Mouse (Mus musculus) thymus, adult 2 months (tissue): ENCODE data around the gene Apip. TPM values are rescaled to one million over a fixed set of nuclear protein-coding genes. Genes with fewer than 3 reads are reported as not detected.

Experiments
- DNase-seq: peaks from one replicate; pipeline ENCODE4 v3.0.0; 2021
- H3K27ac ChIP-seq: fragments of 200-500 bp; 2 replicates; pipeline ENCODE4 v1.5.1; 2012; ENCODE audit warnings: low read length, control low read depth; ENCODE audit not compliant: control insufficient read depth, insufficient read depth
- H3K27me3 ChIP-seq: fragments of 200-500 bp; 2 replicates; pipeline ENCODE4 v1.6.1; 2012; ENCODE audit warnings: mild to moderate bottlenecking, low read length, moderate library complexity, mixed read lengths; ENCODE audit not compliant: control insufficient read depth, insufficient read depth
- H3K36me3 ChIP-seq: fragments of 200-500 bp; 2 replicates; pipeline ENCODE4 v1.6.1; 2012; ENCODE audit warnings: mild to moderate bottlenecking, low read length, moderate library complexity; ENCODE audit not compliant: control insufficient read depth, insufficient read depth
- H3K4me1 ChIP-seq: fragments of 200-500 bp; replicated peaks from 2 replicates; pipeline ENCODE4 v1.6.1; 2012; ENCODE audit warnings: low read length; ENCODE audit not compliant: control insufficient read depth, insufficient read depth
- H3K4me3 ChIP-seq: fragments of 200-500 bp; 2 replicates; pipeline ENCODE4 v1.5.1; 2012; ENCODE audit warnings: mild to moderate bottlenecking, low read length, control low read depth, moderate library complexity; ENCODE audit not compliant: control insufficient read depth, insufficient read depth
- CTCF ChIP-seq: fragments of 200-500 bp; IDR thresholded peaks from 2 replicates; pipeline ENCODE4 v1.5.1; 2012; ENCODE audit warnings: mild to moderate bottlenecking, control low read depth, low read length, moderate library complexity, borderline replicate concordance; ENCODE audit not compliant: control insufficient read depth, poor library complexity, insufficient read depth; ENCODE audit errors: extremely low read depth
- POLR2A ChIP-seq: fragments of 200-500 bp; IDR thresholded peaks from 2 replicates; pipeline ENCODE4 v1.6.1; 2012; ENCODE audit warnings: mild to moderate bottlenecking, low read length, control low read depth, moderate library complexity; ENCODE audit not compliant: control insufficient read depth, poor library complexity, insufficient read depth; ENCODE audit errors: extremely low read depth
- WGBS: fragments of 180-500 bp; shearing (Covaris S2); methylation state at CpG from one replicate; pipeline ENCODE4 v1.1.7; 2018; 5-methylcytosine and 5-hydroxymethylcytosine counted together
- polyA plus RNA-seq: library from polyadenylated mRNA; depleted of rRNA; stranded (reverse); fragments of >200 nt; gene quantifications from 2 replicates; pipeline ENCODE4 v1.2.3, GENCODE M21; 2012

Apip gene
- polyA plus RNA-seq, 1 experiment: 11.8 TPM

- TF ChIP-seq CTCF (no peak), POLR2A (no peak)
- H3K36me3 ChIP-seq: no peaks in the 10 kb centered on the region
- whole genome bisulfite sequencing: 98% methylated on average over 4 of the region's 4 CpGs
Observed at GRCm38 (mm10) chr2:103088099-103088498, 14.6 kb downstream of the Apip start.

GRCm38 (mm10) chr2:103089521-103089920 is 16.0 kb downstream of the Apip start:
- Histone ChIP-seq H3K4me1 (no peaks in the 10 kb centered on the region), H3K36me3 (no peaks in the 10 kb centered on the region), H3K27ac (no peak overlapping the region), H3K27me3 (no peaks in the 10 kb centered on the region), H3K4me3 (no peak overlapping the region)
- no peak for DNase-seq
- TF ChIP-seq POLR2A (no peak), CTCF (no peak)
- 99% methylated on average over 6 of the region's 6 CpGs for WGBS

More at GRCm38 (mm10) chr2:103088099-103088498, 14.6 kb downstream of the Apip start:
- Histone ChIP-seq H3K27ac (no peak overlapping the region), H3K4me3 (no peak overlapping the region), H3K27me3 (no peaks in the 10 kb centered on the region), H3K4me1 (no peaks in the 10 kb centered on the region)
- DNase-seq: no peak

GRCm38 (mm10) chr2:103102595-103102994 is 29.1 kb downstream of the Apip start:
- Histone ChIP-seq H3K27ac (no peak overlapping the region), H3K4me3 (no peak overlapping the region), H3K4me1 (no peaks in the 10 kb centered on the region), H3K36me3 (no peaks in the 10 kb centered on the region), H3K27me3 (no peaks in the 10 kb centered on the region)
- DNase-seq: no peak
- 88% methylated on average over 5 of the region's 5 CpGs for WGBS
- no peak for TF ChIP-seq CTCF
- no peak for TF ChIP-seq POLR2A

GRCm38 (mm10) chr2:103106172-103106571 is 32.7 kb downstream of the Apip start:
- DNase-seq: no peak

GRCm38 (mm10) chr2:103111669-103112068 is 38.2 kb downstream of the Apip start:
- Histone ChIP-seq H3K4me1 (no peaks in the 10 kb centered on the region), H3K4me3 (no peak overlapping the region), H3K36me3 (no peaks in the 10 kb centered on the region), H3K27me3 (no peaks in the 10 kb centered on the region), H3K27ac (no peak overlapping the region)
- TF ChIP-seq POLR2A (no peak), CTCF (no peak)
- WGBS: 93% methylated on average over 8 of the region's 8 CpGs
- no peak for DNase-seq

More at GRCm38 (mm10) chr2:103106172-103106571, 32.7 kb downstream of the Apip start:
- Histone ChIP-seq H3K27me3 (no peaks in the 10 kb centered on the region), H3K36me3 (no peaks in the 10 kb centered on the region), H3K4me3 (no peak overlapping the region), H3K27ac (no peak overlapping the region), H3K4me1 (no peaks in the 10 kb centered on the region)
- 95% methylated on average over 2 of the region's 2 CpGs for WGBS
- TF ChIP-seq CTCF (no peak), POLR2A (no peak)

GRCm38 (mm10) chr2:103117212-103117611 is 43.7 kb downstream of the Apip start:
- DNase-seq: no peak
- Histone ChIP-seq H3K4me1 (no peaks in the 10 kb centered on the region), H3K27me3 (no peaks in the 10 kb centered on the region), H3K27ac (no peak overlapping the region), H3K36me3 (no peaks in the 10 kb centered on the region), H3K4me3 (no peak overlapping the region)
- TF ChIP-seq POLR2A: no peak
- no peak for TF ChIP-seq CTCF
- WGBS: 90% methylated on average over 5 of the region's 5 CpGs

GRCm38 (mm10) chr2:103118324-103119196 is 45.1 kb downstream of the Apip start:
- TF ChIP-seq CTCF (no peak), POLR2A (no peak)
- DNase-seq: no peak
- 89% methylated on average over 6 of the region's 6 CpGs for WGBS

More at GRCm38 (mm10) chr2:103118324-103119196, 45.1 kb downstream of the Apip start:
- H3K27ac ChIP-seq: no peak overlapping the region
- H3K27me3 ChIP-seq: no peaks in the 10 kb centered on the region
- no peaks in the 10 kb centered on the region for H3K36me3 ChIP-seq
- no peak overlapping the region for H3K4me3 ChIP-seq
- H3K4me1 ChIP-seq: no peaks in the 10 kb centered on the region
